ENCODE assay signal across 13 mouse cellular contexts in genomic region chr12:99214098-99214497, GRCm38 (mm10).
DNase-seq lines count a peak whose midpoint lies in the region; ATAC-seq and TF ChIP-seq lines count a peak whose summit lies in the region.
"Had no signal": no experiment of that assay in that cellular context is flagged by ENCODE, and none has a peak within 500 bp of the region (broad histone marks: within the 10 kb centered on the region; RNA-seq: fewer than 3 reads in every experiment).

No protein-coding gene starts in this region.

- no peak for TF ChIP-seq POLR2A in lung, adult 2 months (IDR thresholded peaks at IDR 0.05; ENCODE audit: borderline replicate concordance, extremely low read depth, low read depth, low read length)

- ATAC-seq in forebrain, embryonic 15.5 days (replicated peaks) = no peak
- no peak for ATAC-seq in forebrain, postnatal 0 days
- ATAC-seq: hindbrain, embryonic 16.5 days had no signal

- no peak overlapping the region for H3K4me2 ChIP-seq in forebrain, embryonic 15.5 days (replicated peaks)
- no peak overlapping the region for H3K4me2 ChIP-seq in forebrain, postnatal 0 days (ENCODE audit: low read depth)

- H3K4me3 ChIP-seq in forebrain, embryonic 15.5 days = no peak overlapping the region
- H3K4me3 ChIP-seq in forebrain, postnatal 0 days (ENCODE audit: low read depth, low read length) = no peak overlapping the region
- no peak overlapping the region for H3K4me3 ChIP-seq in lung, adult 2 months (replicated peaks; ENCODE audit: extremely low read depth, low read depth, low read length)
- H3K4me3 ChIP-seq: megakaryocyte, embryonic 14.5 days had no signal

- no peaks in the 10 kb centered on the region for H3K27me3 ChIP-seq in forebrain, embryonic 15.5 days
- H3K27me3 ChIP-seq in forebrain, postnatal 0 days (ENCODE audit: insufficient read depth, low read length) = no peaks in the 10 kb centered on the region
- H3K27me3 ChIP-seq: megakaryocyte, embryonic 14.5 days had no signal

- no peaks in the 10 kb centered on the region for H3K9me3 ChIP-seq in forebrain, embryonic 15.5 days
- no peaks in the 10 kb centered on the region for H3K9me3 ChIP-seq in forebrain, postnatal 0 days (ENCODE audit: low read length)
- H3K9me3 ChIP-seq: megakaryocyte, embryonic 14.5 days had no signal

- no peaks in the 10 kb centered on the region for H3K36me3 ChIP-seq in forebrain, embryonic 15.5 days
- H3K36me3 ChIP-seq in forebrain, postnatal 0 days (ENCODE audit: insufficient read depth) = peaks cover 2% of the 10 kb centered on the region; the same call in 1 of the 2 replicates

- 44% methylated on average over 5 of the region's 5 CpGs for WGBS in forebrain, embryonic 15.5 days
- 38% methylated on average over 5 of the region's 5 CpGs for WGBS in forebrain, postnatal 0 days
- WGBS in lung, adult 2 months = 62% methylated on average over 5 of the region's 5 CpGs

- peak overlapping the region; percentile 5 for H3K27ac ChIP-seq in forebrain, embryonic 15.5 days (replicated peaks)
- H3K27ac ChIP-seq in forebrain, postnatal 0 days (ENCODE audit: low read depth, low read length) = no peak overlapping the region

- peaks cover 47% of the 10 kb centered on the region for H3K4me1 ChIP-seq in forebrain, embryonic 15.5 days
- H3K4me1 ChIP-seq in forebrain, postnatal 0 days (ENCODE audit: insufficient read depth) = peaks cover 10% of the 10 kb centered on the region; the same call in 1 of the 2 replicates
- peaks cover 31% of the 10 kb centered on the region for H3K4me1 ChIP-seq in lung, adult 2 months (ENCODE audit: control insufficient read depth, insufficient read depth, low read length)

- H3K9ac ChIP-seq in forebrain, embryonic 15.5 days (replicated peaks) = no peak overlapping the region
- H3K9ac ChIP-seq in forebrain, postnatal 0 days = no peak overlapping the region

- TF ChIP-seq CTCF in forebrain, postnatal 0 days (IDR thresholded peaks at IDR 0.05; ENCODE audit: low read depth) = no peak
- TF ChIP-seq CTCF in lung, adult 2 months (IDR thresholded peaks at IDR 0.05; ENCODE audit: insufficient read depth, low read length) = no peak

- DNase-seq in adrenal gland, postnatal 14 days = peak; percentile 39
- DNase-seq in adrenal gland, adult 2 months = no peak
- DNase-seq in forebrain, postnatal 0 days = no peak
- peak; percentile 9 for DNase-seq in lung, adult 2 months
- DNase-seq in lung, postnatal 10 days = no peak
- DNase-seq in heart, postnatal 4 days = peak; percentile 35
- no peak for DNase-seq in right cerebral cortex, postnatal 14 days
- DNase-seq: kidney, adult 8-10 months; layer of hippocampus, postnatal 36 days; lung, adult 18-20 months had no signal

Comparison
In these comparisons a context has a peak if more than half of its experiments do, and no peak if none do; other contexts are left out.
1. DNase-seq: peak in adrenal gland, postnatal 14 days (single experiment), lung, adult 2 months (single experiment) and heart, postnatal 4 days (single experiment); none in adrenal gland, adult 2 months (single experiment), forebrain, postnatal 0 days (single experiment), lung, postnatal 10 days (single experiment) and right cerebral cortex, postnatal 14 days (single experiment).